Mouse (Mus musculus) ovary, adult 2 months (tissue): ENCODE measurements around the gene Zglp1. TPM values are rescaled to one million over a fixed set of nuclear protein-coding genes. Genes with fewer than 3 reads are reported as not detected.

Experiments used
- polyA plus RNA-seq: library from polyadenylated mRNA; depleted of rRNA; stranded (reverse); fragments of >200 nt; gene quantifications from 2 replicates; pipeline ENCODE4 v1.2.3, GENCODE M21; 2012; rRNA removed

The Zglp1 gene
- polyA plus RNA-seq = 0.63 and 1.4 TPM in 2 replicates

GRCm38 (mm10) chr9:21067006-21067684 lies at the start of gene Zglp1:
Zglp1 (minus strand) TSS chr9:21067093.

GRCm38 (mm10) chr9:21091707-21092320 lies 24.9 kb upstream of the Zglp1 start, which contains the start of the genes Gm38431 and Raver1:
Gm38431 (minus strand) TSS chr9:21091997.
Raver1 (minus strand) TSS chr9:21092008.

DNA sequence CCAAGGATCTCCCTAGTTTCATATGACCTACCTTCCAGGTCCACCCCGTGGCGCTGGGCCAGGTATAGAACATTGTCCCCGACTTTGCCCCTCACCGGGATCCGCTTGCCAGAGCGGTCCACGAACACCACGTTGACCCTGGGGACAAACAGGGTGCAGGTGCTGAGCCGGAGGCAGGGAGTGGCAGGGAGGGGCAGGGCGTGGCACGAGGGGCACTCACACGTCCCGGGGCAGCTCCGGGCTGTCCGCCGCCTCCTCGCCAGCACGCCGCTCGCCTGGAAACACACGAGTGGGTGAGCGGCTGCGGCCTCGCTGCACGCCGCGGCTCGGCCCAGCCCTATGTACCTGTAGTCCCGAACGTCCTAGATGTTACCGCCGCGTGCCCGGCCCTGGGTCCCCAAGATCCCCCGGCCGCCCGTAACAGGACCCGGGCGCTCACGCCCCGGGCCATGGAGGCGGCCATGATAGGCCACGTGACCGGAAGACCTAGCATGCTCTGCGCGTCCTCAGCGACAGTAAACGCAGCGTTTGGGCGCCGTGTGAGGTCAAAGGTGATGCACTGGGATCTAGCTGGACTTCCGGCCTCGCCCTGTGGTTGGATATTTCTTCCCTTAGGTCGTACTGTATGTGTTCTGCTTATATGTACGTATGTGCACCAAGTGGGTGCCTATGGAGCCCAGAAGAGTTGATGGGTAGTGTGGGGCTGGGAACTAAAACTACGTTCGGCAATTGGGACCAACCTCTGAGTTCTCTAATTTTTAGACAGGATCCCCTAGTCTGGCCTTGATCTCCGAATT lies 6.3 kb upstream of the Zglp1 start, which contains the start of the genes Gm49373 and Fdx1l:
Gene Gm49373, minus strand, starts transcription at position 53 of the 797 bp plus-strand sequence.
Gene Fdx1l, minus strand, starts transcription at position 571 of the 797 bp plus-strand sequence.

GRCm38 (mm10) chr9:21031896-21032351 lies 35.0 kb downstream of the Zglp1 start, which contains the start of gene Icam5:
Icam5 (plus strand) TSS chr9:21032073.

DNA sequence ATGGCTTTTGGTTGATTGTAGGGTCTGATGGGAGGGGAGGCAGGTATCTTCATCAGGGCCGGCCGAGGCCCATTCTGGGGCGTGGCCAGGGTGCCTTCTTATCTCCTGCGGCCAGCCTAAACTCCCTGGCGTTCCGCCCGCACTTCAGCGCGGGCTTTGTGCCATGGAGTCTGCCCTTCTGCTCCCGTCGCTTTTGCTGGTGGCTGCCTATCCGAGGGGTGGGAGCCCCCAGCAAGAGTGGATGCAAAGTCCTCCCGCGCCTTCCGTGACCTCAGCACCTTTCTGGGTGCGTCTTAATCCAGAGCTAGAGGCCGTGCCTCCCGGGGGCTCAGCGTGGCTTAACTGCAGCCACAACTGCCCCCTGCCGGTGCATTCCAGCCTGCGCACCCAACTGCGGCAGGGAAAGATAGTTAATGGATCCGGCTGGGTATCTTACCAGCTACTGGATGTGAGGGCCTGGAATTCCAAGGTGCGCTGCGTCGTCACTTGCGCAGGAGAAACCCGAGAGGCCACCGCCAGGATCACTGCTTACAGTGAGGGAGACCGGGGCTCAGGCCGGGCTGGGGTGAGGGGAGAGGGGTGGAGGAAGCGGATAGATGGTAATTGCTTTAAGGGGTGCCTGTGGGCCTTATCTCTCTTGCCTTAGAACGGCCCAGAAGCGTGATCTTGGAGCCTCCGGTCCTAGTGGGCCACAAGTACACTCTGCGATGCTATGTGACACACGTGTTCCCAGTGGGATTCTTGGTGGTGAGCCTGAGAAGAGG lies 37.4 kb downstream of the Zglp1 start, which contains the start of gene Icam4:
Gene Icam4, plus strand, starts transcription at position 83 of the 764 bp plus-strand sequence.

DNA sequence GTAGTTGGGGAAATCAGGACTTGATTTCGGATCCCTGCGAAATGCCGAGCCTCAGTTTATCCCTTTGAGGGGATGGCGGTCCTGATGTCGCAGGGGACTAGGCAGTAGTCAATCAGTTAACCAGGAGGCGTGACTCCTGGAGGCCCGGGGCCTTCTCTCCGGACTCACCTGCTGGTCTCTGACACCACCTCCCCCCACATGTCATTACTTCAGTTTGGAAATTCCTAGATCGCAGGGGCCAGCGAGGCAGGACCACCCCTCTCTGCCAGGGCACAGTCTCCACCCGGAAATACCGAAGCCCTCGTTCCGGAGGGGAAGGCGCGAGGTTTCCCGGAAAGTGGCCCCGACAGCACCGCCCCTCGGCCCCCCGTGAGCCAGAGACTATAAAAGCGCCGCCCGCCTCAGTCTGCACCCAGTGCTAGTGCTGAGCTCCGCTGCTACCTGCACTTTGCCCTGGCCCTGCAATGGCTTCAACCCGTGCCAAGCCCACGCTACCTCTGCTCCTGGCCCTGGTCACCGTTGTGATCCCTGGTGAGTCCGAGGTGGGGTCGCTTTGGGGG lies 51.2 kb downstream of the Zglp1 start, which contains the start of gene Icam1:
Gene Icam1, plus strand, starts transcription at position 415 of the 560 bp plus-strand sequence.

Other genes starting within 250 kb of the Zglp1 start
- gene Rdh8, start 248.6 kb downstream of the Zglp1 start, polyA plus RNA-seq = not detected in 2 replicates
- gene A230050P20Rik, start 198.5 kb downstream of the Zglp1 start, polyA plus RNA-seq = 143 and 180 TPM in 2 replicates
- 7.6 and 8.4 TPM in 2 replicates for gene Angptl6, start 187.4 kb downstream of the Zglp1 start, polyA plus RNA-seq
- 139 and 230 TPM in 2 replicates for gene Ppan, start 178.9 kb downstream of the Zglp1 start, polyA plus RNA-seq
- gene Eif3g, start 168.5 kb downstream of the Zglp1 start, polyA plus RNA-seq = 189 and 193 TPM in 2 replicates
- gene Dnmt1, start 107.2 kb downstream of the Zglp1 start, polyA plus RNA-seq = 43.4 and 50.3 TPM in 2 replicates
- gene S1pr2, start 90.3 kb downstream of the Zglp1 start, polyA plus RNA-seq = 23.8 and 24.0 TPM in 2 replicates
- gene Mrpl4, start 64.4 kb downstream of the Zglp1 start, polyA plus RNA-seq = 124 and 148 TPM in 2 replicates
- 17.7 and 18.5 TPM in 2 replicates for gene Icam1, start 51.1 kb downstream of the Zglp1 start, polyA plus RNA-seq
- gene Icam4, start 37.7 kb downstream of the Zglp1 start, polyA plus RNA-seq = 4.3 and 4.5 TPM in 2 replicates
- gene Icam5, start 35.0 kb downstream of the Zglp1 start, polyA plus RNA-seq = 1.1 and 1.6 TPM in 2 replicates
- 0.29 and 0.60 TPM in 2 replicates for gene Gm49373, start 6.0 kb upstream of the Zglp1 start, polyA plus RNA-seq
- gene Fdx1l, start 6.5 kb upstream of the Zglp1 start, polyA plus RNA-seq = 118 and 142 TPM in 2 replicates
- 35.3 and 58.9 TPM in 2 replicates for gene Gm38431, start 24.9 kb upstream of the Zglp1 start, polyA plus RNA-seq
- 68.0 and 94.1 TPM in 2 replicates for gene Raver1, start 24.9 kb upstream of the Zglp1 start, polyA plus RNA-seq
- 31.5 and 34.2 TPM in 2 replicates for gene Tyk2, start 64.2 kb upstream of the Zglp1 start, polyA plus RNA-seq
- gene Cdc37, start 82.9 kb upstream of the Zglp1 start, polyA plus RNA-seq = 51.8 and 56.6 TPM in 2 replicates
- gene Pde4a, start 98.6 kb upstream of the Zglp1 start, polyA plus RNA-seq = 9.7 and 9.9 TPM in 2 replicates
- 164 and 181 TPM in 2 replicates for gene Keap1, start 172.3 kb upstream of the Zglp1 start, polyA plus RNA-seq
- gene S1pr5, start 181.3 kb upstream of the Zglp1 start, polyA plus RNA-seq = 0.33 and 0.72 TPM in 2 replicates
- 41.5 and 48.3 TPM in 2 replicates for gene Atg4d, start 198.2 kb upstream of the Zglp1 start, polyA plus RNA-seq
- gene Kri1, start 220.9 kb upstream of the Zglp1 start, polyA plus RNA-seq = 21.9 and 22.0 TPM in 2 replicates
- 31.1 and 31.9 TPM in 2 replicates for gene Cdkn2d, start 224.3 kb upstream of the Zglp1 start, polyA plus RNA-seq
- gene Ap1m2, start 245.2 kb upstream of the Zglp1 start, polyA plus RNA-seq = 17.1 and 18.8 TPM in 2 replicates